Mouse (Mus musculus) cortical plate, adult 2 months (tissue): Measurements from ENCODE around the gene Rapgef5. TPM values are rescaled to one million over a fixed set of nuclear protein-coding genes. Genes with fewer than 3 reads are reported as not detected.
A peak's percentile ranks its signal among the peaks of the same experiment; 100 is the strongest.

Source experiments
- H3K27ac ChIP-seq: fragments of 200-500 bp; 2 replicates; pipeline ENCODE4 v1.5.1; 2012; ENCODE audit warnings: low read length, control low read depth, inconsistent platforms; ENCODE audit not compliant: insufficient read depth
- H3K4me1 ChIP-seq: fragments of 200-500 bp; 2 replicates; pipeline ENCODE4 v1.6.1; 2011; ENCODE audit warnings: low read length; ENCODE audit not compliant: control insufficient read depth, insufficient read depth
- H3K4me3 ChIP-seq: fragments of 200-500 bp; 2 replicates; pipeline ENCODE4 v1.5.1; 2011; ENCODE audit warnings: mild to moderate bottlenecking, low read length, control low read depth; ENCODE audit not compliant: insufficient read depth
- CTCF ChIP-seq: fragments of 200-500 bp; IDR thresholded peaks from 2 replicates; pipeline ENCODE4 v1.5.1; 2011; ENCODE audit warnings: mild to moderate bottlenecking, control low read depth, low read length; ENCODE audit not compliant: insufficient read depth; ENCODE audit errors: extremely low read depth
- POLR2A ChIP-seq: fragments of 200-500 bp; IDR thresholded peaks from 2 replicates; pipeline ENCODE4 v1.6.1; 2011; ENCODE audit warnings: mild to moderate bottlenecking, low read length, control low read depth; ENCODE audit not compliant: insufficient read depth; ENCODE audit errors: extremely low read depth
- polyA plus RNA-seq: library from polyadenylated mRNA; depleted of rRNA; stranded (reverse); fragments of >200 nt; gene quantifications from 2 replicates; pipeline ENCODE4 v1.2.3, GENCODE M21; 2012

Rapgef5 gene
- polyA plus RNA-seq, 1 experiment, result 61.7 TPM

GRCm38 (mm10) chr12:117636139-117636772 lies 120.0 kb downstream of the Rapgef5 start:
- H3K4me1 ChIP-seq, result peaks cover 6% of the 10 kb centered on the region
- H3K4me3 ChIP-seq, result no peak overlapping the region
- TF ChIP-seq CTCF (no peak), POLR2A (no peak)
- H3K27ac ChIP-seq, result no peak overlapping the region

GRCm38 (mm10) chr12:117636969-117637368 lies 120.7 kb downstream of the Rapgef5 start:
- TF ChIP-seq CTCF (no peak), POLR2A (no peak)
- Histone ChIP-seq H3K4me3 (no peak overlapping the region), H3K4me1 (peaks cover 4% of the 10 kb centered on the region; the same call in 1 of the 2 replicates), H3K27ac (no peak overlapping the region)

GRCm38 (mm10) chr12:117638833-117639232 lies 122.6 kb downstream of the Rapgef5 start:
- TF ChIP-seq POLR2A (no peak), CTCF (no peak)
- Histone ChIP-seq H3K4me3 (no peak overlapping the region), H3K27ac (no peak overlapping the region), H3K4me1 (peaks cover 2% of the 10 kb centered on the region; the same call in 1 of the 2 replicates)

- Histone ChIP-seq H3K4me3 (no peak overlapping the region), H3K4me1 (peaks cover 2% of the 10 kb centered on the region; the same call in 1 of the 2 replicates), H3K27ac (no peak overlapping the region)
- TF ChIP-seq POLR2A (no peak), CTCF (no peak)
These were observed 123.3 kb downstream of the Rapgef5 start for GRCm38 (mm10) chr12:117639356-117640121.

GRCm38 (mm10) chr12:117642512-117642911 lies 126.2 kb downstream of the Rapgef5 start:
- H3K4me1 ChIP-seq, result peaks cover 3% of the 10 kb centered on the region
- TF ChIP-seq CTCF (no peak), POLR2A (no peak)
- H3K27ac ChIP-seq, result no peak overlapping the region
- no peak overlapping the region for H3K4me3 ChIP-seq

GRCm38 (mm10) chr12:117645771-117646170 lies 129.5 kb downstream of the Rapgef5 start:
- H3K4me3 ChIP-seq, result no peak overlapping the region
- H3K4me1 ChIP-seq, result peaks cover 2% of the 10 kb centered on the region
- no peak overlapping the region for H3K27ac ChIP-seq
- no peak for TF ChIP-seq POLR2A
- no peak for TF ChIP-seq CTCF

GRCm38 (mm10) chr12:117653920-117654472 lies 137.7 kb downstream of the Rapgef5 start:
- no peak for TF ChIP-seq CTCF
- TF ChIP-seq POLR2A, result no peak
- H3K4me1 ChIP-seq, result no peaks in the 10 kb centered on the region
- H3K27ac ChIP-seq, result no peak overlapping the region
- no peak overlapping the region for H3K4me3 ChIP-seq

GRCm38 (mm10) chr12:117656935-117657334 lies 140.7 kb downstream of the Rapgef5 start:
- TF ChIP-seq POLR2A, result no peak
- Histone ChIP-seq H3K4me3 (no peak overlapping the region), H3K4me1 (peaks cover 3% of the 10 kb centered on the region; the same call in 1 of the 2 replicates), H3K27ac (no peak overlapping the region)

GRCm38 (mm10) chr12:117657766-117658165 lies 141.5 kb downstream of the Rapgef5 start:
- no peak overlapping the region for H3K4me3 ChIP-seq
- peak overlapping the region; percentile 13 for H3K27ac ChIP-seq
- H3K4me1 ChIP-seq, result peaks cover 5% of the 10 kb centered on the region
- TF ChIP-seq CTCF (no peak), POLR2A (no peak)

- no peak for TF ChIP-seq CTCF
- no peak for TF ChIP-seq POLR2A
- Histone ChIP-seq H3K27ac (peak overlapping the region; percentile 71; the same call in 1 of the 2 replicates), H3K4me3 (no peak overlapping the region), H3K4me1 (peaks cover 5% of the 10 kb centered on the region)
These were observed 142.5 kb downstream of the Rapgef5 start for GRCm38 (mm10) chr12:117658821-117659220.
